Mouse (Mus musculus) gonadal fat pad, adult 2 months (tissue): Measurements from ENCODE around the gene Ifna16. TPM values are rescaled to one million over a fixed set of nuclear protein-coding genes. Genes with fewer than 3 reads are reported as not detected.

Experiments used
- DNase-seq: peaks from one replicate; pipeline ENCODE4 v3.0.0-alpha.2; 2012; ENCODE audit warnings: low read depth
- polyA plus RNA-seq: library from polyadenylated mRNA; depleted of rRNA; stranded (reverse); fragments of >200 nt; gene quantifications from 2 replicates; pipeline ENCODE4 v1.2.3, GENCODE M21; 2012; rRNA removed

The Ifna16 gene
- polyA plus RNA-seq = not detected in 2 replicates

DNA sequence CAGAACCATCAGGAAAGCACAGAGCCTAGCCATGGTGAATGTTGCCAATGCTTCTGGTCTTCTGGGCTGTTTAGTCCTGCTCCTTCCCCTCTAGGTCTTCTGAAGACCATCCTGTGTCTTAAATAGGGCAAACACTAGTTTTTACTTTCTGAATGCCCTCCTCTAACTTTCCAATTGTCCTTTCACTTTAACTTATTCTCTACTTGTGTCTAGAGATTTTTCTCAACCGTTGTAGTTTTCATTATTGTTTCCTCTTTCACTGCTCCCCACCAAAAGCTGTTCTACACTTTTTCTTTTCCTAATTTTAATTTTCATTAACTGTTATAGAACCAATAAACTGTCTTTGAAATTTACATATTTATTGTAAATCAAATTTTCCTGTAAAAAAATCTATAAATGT is at the start of gene Ifna16:
Gene Ifna16 (minus strand): TSS at position 101 of the 400 bp plus-strand sequence.
- no peak for DNase-seq

DNA sequence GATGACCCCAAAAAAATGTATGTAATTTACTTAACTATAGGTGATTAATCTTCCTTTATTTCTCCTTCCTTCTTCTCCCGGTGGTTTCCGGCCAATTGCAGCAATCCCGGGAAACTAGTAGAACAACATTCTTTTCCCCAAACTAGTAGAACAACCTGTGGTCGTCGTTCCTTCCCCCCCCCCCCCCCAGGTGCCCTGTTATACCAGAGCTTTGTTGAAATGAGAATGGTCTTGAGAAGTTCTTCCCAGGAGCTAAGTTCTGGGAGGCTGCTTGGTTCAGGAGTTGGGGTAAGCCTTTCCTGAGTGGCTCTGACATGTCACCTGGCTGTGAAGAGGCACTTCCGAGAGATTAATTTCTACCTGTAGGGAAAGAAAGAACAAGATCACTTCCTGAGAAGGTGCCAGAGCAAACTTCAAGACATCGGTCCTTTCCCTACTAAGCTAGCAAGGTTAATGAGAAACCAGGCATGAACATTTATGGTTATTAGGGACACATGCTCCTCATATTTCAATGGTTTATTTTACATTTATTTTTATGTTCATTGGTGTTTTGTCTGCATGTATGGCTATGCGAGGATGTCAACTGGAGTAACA is 46.9 kb upstream of the Ifna16 start:
- no peak for DNase-seq

DNA sequence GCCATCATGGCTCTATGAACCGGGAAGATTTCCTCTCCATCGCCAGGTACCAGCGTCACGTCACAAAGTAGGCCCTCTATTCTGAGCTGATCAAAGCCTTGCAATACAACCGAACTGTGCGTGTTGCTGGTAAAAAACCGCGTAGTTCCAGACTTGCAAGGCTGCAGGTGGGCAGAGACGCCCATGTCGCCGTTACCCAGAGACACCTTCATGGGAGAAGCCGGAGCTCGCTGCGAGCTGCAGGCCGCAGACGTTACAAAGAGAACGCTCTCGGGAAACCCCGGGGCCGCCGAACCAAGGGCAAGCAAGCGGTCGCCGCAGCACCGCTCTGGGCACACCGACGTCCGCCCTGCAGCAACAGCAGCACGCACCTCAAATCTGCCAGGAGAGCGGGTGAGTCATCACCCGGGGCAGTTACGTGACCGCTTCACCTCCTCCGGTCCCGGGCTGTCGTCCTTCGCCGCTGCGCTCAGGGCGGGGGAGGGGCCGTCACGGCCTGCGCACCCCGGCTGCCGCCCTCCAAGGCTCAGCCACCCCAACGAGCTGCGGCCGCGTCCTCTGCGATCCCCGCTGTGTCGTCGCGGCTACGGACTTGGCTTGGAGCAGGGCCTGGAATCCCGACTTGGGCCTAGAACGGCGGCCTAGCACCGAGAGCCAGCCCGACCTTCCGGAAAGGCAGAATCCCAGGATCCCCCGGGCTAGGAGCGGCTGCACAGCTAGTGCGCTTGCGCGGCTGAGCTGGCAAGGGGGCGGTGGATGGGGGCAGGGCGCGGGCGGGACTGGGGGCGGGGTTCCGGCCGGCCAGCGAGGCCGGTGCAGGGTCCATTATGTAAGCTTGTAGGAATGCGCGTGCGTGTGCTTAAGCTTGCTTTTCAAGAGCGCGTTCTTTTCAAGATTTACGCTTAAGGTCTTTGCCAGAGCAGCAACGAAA is 45.3 kb upstream of the Ifna16 start, which contains the start of the genes Gm26566 and Klhl9:
Gene Gm26566 (plus strand): TSS at position 15 of the 931 bp plus-strand sequence.
Gene Klhl9 (minus strand): TSS at position 675 of the 931 bp plus-strand sequence.
- no peak for DNase-seq

DNA sequence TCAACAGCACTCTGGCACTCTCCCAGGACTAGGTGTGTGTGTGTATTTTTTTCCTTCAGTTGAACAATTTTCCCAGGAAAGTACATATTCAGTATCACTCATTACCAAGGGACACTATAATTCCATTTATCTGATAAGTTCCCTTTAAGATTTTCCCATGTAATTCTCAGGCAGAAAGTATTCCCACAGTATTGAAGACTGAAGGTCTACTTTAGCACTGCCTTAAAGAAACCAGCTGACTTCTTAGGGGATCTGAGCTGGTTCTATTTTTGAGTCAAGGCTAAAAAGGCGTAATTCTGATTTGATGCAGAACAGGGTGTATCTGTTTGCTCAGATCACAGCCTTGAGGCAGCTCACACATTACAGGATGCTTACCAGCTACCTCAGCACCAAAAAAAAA is 42.0 kb upstream of the Ifna16 start:
- DNase-seq = no peak

DNA sequence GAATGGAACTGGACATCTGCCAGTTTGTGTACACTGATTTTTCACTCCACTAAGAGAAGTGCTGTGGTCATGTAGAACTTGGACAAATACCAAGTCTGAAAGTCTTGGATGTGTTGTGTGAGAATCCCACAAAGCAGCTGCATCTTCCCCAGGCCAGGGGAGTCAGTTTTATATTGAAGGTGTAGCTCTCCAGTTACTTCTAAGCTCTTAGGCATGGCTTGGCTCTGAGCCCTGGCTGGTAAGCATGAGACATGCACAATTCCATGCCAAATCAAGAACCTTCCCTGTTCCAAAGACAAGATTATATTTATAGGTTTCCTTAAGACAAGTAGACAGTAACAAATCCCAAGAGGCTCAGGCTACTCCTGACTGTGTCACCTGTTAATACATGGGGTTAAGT is 38.3 kb upstream of the Ifna16 start:
- no peak for DNase-seq

DNA sequence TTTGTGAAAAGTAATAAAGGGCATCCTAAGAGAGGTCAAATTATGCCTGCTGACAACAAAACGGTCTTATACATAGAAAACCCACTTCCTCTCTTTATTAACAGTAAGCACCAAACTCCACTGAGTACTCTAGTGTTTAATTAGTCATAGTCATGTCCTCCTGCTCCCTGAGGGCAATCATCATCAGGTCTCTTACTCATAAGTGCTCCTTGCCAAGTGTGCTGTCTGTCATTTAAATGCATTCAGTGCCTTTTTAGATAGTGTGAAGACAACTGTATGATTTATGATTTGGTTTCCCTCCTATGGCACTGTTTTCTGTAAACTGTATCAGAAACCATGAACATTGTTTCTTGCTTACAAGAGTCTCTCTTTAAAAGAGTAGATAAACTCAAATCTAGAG is 37.6 kb upstream of the Ifna16 start:
- DNase-seq = no peak

DNA sequence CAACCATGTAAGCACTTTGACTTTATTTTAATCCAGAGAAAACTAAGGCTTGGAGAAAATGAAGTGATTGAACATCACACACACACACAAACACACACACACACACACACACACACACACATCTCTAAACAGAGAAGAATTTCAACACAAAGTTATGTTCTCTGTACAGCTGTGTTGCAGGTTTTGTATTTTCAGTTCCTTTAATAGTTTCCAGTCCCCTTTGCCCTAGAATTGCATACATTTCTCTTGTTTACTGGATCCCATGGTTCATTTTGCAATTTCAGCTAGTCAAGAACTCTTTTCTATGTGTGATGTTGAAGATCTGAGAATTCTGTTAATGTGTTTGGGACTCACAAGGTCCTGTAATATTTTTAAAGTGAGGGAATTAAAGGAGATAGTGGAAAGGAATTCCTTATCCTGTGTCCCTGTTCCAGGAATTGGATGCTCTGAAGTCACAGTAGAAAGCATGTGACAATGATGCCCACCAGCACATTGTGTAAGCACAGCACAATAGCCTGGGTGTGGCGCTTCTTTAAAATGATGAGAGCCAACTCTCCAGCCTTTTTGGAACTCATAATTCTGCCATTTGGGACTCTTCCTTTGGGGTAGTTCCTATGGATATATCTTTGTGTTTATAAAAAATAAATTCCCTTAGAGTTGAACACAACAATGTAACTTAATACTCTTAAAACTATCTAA is 30.6 kb upstream of the Ifna16 start:
- DNase-seq = no peak

DNA sequence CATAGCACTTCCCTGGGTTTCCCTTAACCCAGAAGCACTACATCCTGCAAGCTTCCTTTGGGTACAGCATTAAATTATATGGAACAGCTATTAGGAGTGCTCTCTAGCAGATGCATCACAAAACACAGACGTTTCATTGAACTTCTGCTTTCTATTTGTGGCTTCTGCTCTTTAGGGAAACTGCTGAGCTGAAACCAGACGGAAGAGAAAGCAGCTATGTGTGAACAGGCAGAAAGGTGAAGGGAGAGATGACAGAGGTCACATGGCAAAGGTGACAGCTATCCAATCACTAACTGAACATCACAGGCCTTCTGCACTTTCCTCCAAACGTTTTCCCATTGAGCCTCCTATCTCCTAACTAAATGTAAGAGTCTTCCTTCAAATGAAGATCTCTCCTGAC is 29.2 kb upstream of the Ifna16 start:
- no peak for DNase-seq

DNA sequence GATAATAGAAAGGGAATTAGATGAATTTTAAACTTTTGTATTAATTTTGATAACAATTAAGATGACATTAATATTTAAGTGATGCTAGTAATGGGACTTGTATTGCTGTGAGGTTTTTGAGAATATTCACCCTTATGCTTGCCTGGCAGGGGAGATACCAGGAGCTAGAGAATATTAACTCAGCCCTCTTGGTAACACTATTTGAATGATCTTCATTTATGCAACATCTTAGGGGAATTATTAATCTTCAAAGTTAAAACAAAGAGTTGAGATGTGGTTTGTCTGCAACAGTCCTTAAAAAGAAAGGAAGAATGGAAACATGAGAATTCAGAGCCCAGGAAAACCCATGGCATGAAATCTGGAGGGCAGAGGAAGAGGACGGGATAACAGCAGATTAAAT is 22.6 kb upstream of the Ifna16 start:
- DNase-seq = no peak

DNA sequence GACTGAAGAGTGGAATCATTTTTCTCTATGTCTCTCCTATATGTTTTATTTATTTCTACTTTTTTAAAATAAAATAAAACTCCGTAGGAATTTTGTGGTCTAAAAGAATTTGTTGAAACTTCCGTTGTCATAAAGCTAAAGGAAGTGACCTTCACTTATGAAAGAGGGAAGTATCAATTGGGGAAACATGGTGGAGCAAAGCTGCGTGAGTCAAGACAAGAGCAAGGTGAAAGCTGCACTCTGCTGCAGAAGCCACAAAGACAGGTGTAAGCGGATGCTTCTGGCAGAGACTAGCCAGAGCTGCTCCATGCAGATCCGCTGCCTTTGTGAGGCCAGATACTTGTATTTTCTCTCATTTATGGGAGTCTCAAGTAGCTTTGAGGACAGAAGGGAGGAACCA is 22.1 kb upstream of the Ifna16 start:
- no peak for DNase-seq

DNA sequence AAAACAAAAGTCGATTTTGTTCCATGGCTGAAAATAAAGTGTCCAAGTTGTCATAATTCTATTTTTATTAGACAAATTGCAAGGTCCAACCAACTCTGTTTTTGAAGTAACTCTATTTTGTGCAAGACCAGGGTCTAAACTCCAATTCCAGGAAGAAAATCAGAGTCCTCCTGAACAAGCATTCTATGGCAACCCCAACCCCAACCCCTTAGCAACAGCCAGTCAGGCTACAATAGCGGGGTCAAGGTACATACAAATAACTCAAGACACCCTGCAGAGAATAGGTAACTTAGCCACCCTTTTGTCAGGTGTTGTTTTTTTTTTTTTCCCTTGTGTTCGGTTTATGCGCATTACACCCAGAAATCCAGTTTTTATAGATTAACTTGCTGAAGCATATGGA is 21.0 kb upstream of the Ifna16 start:
- DNase-seq = no peak

DNA sequence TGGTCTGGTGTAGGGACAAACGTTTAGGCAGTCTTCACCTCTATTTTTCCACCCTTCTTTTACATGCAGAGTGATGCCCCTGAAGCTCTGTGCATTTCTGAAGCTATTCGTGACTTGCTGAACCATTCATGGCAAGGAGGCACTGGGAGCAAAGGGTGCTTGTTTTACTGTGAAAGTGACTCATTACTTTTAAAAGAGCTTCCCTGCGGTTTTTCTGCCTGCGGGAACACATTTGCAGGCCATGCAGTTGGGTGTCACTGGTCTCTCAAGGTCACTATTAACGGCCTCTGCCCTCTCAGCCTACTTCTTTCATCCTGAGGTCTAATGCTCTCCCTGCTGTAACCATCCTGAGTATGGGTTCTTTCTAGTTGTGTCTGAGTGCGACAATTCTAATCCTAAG is 20.4 kb upstream of the Ifna16 start:
- no peak for DNase-seq

DNA sequence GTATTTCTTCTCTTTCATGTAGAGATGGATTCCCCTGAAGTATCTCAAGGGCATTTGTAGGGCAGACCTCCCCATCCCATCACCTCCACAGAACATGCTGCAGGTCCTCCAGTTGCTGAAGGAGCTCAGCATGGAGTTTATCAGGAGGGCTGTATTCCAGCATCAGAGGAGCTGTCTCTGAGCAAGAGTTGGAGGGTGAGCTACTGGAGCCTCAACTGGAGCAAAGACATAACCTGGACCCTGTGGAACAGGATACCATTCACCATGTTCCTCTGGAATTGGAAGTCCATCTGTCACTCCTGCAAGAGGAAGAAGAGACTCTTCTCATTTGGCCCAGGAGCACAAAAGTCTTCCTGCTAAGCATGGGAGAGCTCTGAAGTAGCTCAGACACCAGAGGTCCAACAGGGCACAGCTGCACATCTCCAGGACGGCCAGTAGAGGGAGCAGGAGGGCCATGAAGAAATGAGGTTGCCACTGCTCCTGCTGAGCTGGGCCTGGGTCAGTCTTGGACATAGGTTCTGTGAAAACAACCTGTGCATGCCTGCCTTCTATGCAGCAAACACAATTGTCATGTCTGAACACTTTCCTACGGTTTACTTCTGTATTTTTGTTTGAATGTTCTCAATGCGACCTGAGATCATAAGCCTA is 19.6 kb upstream of the Ifna16 start:
- DNase-seq = no peak

DNA sequence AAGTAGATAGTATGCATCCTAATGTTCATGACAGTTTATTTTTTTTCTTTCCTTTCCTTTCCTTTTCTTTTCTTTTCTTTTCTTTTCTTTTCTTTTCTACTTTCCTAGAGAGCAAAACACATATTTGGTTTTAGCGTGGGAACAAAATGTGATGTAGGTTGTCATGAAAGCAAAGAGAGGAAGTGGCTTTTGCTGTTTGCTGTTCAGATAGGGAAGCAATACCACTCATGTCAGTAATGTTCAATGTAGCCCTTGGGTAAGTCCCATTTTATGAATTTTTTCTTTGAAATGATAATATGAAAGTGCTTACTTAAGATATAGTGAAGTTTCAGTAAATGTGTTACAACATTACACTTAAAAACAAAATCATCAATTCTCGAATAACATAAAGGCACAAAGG is 16.7 kb upstream of the Ifna16 start:
- DNase-seq = no peak

DNA sequence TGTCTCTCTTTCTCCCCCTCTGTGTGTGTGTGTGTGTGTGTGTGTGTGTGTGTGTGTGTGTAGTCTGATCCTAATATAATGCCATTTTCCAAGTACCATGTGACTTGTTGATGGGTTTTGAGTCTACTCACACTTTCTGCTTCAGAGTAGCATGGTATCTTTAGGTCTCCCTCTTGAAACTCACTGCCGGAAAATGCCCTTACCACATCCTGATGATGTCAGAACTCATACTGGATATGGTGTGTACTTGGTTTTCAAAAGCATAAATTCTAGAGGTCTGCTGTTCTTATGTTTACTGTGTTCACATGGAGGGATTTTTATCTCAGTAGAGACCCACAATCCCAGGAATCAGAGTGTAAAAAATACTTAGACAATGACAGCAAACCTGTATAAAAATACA is 15.8 kb upstream of the Ifna16 start:
- no peak for DNase-seq

DNA sequence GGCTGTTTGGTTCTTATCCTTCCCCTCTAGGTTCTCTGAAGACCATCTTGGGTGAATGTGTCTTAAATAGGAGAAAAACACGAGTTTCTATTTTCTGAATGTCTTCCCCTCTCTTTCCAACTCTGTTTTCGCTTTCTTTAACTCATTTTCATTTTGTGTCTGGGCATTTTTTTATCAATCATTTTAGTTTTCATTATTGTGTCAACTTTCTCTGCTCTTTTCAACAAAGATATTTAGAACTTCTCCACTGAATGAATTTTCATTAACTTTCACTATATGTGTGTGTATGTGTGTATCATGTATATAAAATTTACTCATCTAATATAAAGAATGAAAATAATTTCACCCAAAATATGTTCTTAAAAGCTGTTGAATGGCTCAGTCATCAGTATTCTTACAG is 14.5 kb upstream of the Ifna16 start, which contains the start of gene Ifnab:
Gene Ifnab (minus strand): TSS at position 101 of the 400 bp plus-strand sequence.
- no peak for DNase-seq

DNA sequence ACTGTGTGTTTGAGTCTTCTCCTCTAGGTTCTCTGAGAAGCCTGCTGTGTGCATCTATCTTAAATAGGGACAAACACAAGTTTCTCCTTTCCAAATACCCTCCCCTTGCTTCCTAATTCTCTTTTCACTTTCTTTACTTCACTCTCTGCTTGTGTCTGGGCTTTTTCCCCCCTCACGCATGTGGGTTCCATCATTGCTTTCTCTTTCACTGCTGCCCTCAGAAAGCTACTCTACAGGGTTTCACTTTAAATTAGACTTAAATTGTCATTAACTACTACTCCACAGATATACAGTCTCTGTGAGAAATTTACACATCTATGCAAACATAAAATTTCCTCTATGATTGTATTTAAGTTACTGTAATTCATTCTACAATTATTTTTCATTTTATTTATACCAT is 7.1 kb upstream of the Ifna16 start, which contains the start of gene Ifna2:
Gene Ifna2 (minus strand): TSS at position 101 of the 400 bp plus-strand sequence.
- DNase-seq = no peak

DNA sequence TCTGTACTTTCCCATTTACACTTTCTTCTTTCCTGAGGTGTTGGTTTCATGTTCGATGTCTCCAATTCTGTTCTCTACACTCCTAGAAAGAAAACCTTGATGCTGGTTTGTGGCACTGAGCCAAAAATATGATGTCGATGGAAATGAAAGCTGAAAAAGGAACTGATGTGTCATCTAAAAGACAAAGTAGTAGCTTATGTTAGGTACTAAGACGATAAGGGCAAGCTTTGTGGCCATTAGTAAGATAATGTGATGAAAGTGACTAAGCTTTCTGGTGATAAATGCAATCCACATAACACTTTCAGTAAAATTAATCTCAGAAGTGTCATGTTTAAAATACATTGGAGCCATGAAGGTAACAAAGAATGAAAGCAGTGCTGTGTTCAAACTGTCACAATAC is 4.6 kb upstream of the Ifna16 start:
- no peak for DNase-seq

DNA sequence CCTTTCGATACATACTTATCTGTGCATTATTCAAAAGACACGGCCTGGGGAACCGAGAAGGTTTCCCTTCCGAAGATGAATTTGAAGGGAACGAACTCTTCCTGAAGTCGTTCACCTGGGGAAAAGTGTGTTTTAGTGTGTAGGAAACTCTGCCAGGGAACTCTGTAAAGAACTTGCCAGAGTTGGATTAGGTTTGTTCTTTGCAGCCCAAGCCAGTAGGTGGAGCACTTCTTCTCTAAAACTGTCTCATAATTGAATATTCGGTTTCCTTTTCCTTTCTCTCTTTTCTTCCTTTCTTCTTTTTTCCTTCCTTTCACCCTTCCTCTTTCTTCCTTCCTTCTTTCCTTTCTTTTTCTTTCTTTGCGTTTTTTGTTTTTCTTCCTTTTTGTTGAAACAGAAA is 3.6 kb upstream of the Ifna16 start:
- no peak for DNase-seq

DNA sequence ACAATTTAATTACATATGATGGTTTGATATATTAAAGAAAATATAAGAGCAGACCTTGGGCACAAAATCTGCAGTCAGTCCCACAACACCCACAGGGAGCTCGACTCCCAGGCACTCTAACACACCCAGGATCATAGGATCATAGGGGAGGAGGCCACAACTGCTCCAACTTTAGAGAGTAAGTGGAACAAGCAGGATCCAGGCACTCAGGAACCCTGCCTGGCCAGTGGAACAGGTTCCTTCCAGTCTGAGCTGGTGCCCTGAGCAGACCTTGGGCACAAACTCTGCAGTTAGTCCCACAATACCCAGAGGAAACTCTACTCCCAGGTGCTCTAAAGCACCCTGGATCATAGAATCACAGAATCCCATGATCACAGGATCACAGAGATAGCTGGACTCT is 21.3 kb downstream of the Ifna16 start:
- no peak for DNase-seq

DNA sequence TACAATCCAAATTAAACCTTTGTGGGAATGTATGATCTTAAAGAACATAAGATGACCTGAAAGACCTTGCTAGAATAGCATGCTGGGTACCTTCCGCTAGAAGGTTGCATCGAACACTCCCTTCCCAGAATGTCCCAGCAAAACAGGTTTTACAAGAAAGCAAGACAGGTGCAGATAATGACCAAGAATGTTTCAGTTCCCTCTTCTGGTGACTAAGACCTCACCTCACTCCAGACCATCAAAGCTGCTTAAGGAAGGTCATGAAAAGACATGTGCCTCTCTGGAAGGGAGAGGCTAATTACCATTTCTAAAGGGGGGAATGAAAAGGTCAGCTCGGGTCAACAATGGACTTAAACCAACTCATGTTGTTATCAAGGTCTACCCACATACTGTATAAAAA is 23.1 kb downstream of the Ifna16 start:
- no peak for DNase-seq

DNA sequence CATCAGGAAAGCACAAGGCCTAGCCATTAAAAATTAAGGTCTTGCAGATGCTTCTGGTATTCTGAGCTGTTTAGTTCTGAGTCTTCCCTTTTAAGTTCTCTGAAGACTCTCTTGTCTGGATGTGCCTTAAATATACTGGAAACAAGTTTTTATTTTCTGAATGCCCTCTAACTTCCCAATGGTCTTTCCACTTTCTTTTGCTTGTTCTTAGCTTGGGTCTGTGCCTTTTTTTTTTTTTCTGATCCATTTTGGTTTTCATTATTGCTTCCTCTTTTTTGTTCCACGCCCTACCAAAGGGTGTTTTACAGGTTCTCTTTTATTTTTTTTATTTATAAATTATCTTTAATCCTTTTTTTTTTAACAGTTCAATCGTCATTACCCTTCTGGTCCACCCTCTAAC is 32.4 kb downstream of the Ifna16 start, which contains the start of gene Ifna13:
Gene Ifna13 (minus strand): TSS at position 101 of the 400 bp plus-strand sequence.
- no peak for DNase-seq
